Mouse (Mus musculus) adrenal gland, adult 18-20 months (tissue): ENCODE results near the gene Nsd2. TPM values are rescaled to one million over a fixed set of nuclear protein-coding genes. Genes with fewer than 3 reads are reported as not detected.
"Not testable (repeated sequence)": the region's sequence is repeated elsewhere in the genome, so short reads cannot be mapped to it uniquely, and the experiment has no call there.

ENCODE experiments used
- DNase-seq, 2 experiments: peaks; one replicate each; pipeline ENCODE4 v3.0.0; 2021 to 2022; ENCODE audit warnings: low spot score in 2 of 2
- total RNA-seq, 2 experiments: library from RNA; stranded (reverse); gene quantifications; 1 replicate in 1 of 2; 2 replicates in 1 of 2; pipeline ENCODE4 v1.2.3; 2021

Gene Nsd2
- total RNA-seq, 2 experiments from 2014 or later, result 38.0 to 41.2 TPM

DNA sequence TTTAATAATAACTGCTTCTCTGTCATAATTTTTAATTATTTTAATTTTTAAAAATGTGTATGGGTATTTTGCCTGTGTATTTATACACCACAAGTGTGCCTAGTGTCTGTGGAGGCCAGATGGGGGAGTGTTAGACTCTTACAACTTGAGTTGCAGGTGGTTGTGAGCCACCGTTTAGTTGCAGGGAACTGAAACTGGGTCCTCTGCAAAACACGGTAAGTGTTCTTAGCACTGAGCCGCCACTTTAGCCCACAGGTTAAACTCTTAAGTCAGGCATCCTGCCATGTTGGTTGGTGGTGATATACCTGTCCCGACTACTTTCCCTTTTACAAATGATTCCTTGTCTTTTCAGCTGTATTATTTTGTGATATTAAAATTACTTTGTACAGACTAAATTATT lies 22.0 kb downstream of the Nsd2 start:
- DNase-seq, result no peak

DNA sequence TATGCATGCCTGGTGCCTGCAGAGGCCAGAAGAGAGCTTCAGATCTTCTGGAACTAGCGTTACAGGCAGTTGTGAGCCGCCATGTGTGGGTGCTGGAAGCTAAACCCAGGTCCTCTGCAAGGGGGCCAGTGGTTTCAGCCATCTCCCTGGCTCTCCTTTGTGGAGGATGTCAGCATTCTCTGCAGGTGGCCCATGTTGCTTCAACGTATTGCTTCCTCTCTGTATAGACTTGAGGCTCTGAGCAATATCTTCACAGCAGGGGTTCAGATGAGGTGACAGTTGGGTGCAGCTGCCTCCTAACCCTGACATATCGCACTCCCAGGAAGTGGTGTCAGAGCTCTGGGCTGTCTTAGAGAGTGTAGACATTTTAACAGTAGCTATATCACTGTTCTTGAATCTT lies 30.9 kb downstream of the Nsd2 start:
- no peak for DNase-seq

DNA sequence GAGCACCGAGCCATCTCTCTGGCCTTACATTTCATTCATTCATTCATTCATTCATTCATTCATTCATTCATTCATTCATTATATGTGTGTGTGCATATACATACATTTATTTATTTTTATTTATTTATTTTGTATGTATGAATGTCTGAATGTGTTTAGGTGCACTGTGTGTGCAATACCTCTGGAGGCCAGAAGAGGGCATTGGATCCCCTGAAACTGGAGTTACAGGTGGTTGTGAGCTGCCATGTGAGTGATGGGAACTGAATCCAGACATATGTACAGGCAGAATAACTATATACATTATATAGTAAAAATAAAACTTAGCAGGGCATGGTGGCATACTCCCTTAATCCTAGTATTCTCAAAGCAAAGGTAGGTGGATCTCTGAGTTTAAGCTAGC lies 32.6 kb downstream of the Nsd2 start:
- DNase-seq, result no peak

DNA sequence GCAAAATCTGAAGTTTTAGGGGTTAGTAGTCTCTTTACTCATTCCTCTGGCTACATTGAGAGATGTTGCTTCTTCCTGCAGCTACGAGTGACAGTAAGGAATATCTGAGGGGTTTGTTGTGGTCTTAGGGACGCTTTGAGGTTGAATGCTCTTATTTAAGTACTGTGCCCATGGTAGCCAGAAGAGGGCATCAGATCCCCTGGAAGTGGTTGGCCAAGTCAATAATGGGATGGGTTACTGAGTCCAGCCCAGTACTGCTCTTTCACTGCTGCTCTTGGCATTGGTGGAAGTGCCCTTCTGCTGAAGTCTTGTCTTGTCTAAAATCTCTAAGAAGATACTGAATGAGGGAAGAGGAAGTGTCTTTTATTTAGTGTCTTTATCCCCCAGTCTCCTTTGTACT lies 33.5 kb downstream of the Nsd2 start:
- no peak for DNase-seq

DNA sequence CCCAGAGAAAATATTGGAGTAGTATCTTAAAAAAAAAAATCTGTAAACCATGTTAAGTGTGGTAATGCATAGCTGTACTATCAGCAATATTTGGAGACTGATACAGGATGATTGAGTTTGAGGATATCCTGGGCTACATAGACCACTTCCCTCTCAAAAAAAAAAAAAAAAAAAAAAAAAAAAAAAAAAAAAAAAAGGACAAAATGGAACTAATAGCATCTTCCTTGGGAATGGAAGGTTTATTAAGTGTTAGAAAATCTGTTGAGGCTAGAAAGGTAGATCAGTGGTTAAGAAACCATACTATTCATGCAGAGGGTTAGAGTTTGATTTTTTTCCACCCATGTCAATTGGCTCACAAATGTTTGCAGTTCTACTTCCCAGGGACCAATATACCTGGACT lies 37.2 kb downstream of the Nsd2 start:
- no peak for DNase-seq

DNA sequence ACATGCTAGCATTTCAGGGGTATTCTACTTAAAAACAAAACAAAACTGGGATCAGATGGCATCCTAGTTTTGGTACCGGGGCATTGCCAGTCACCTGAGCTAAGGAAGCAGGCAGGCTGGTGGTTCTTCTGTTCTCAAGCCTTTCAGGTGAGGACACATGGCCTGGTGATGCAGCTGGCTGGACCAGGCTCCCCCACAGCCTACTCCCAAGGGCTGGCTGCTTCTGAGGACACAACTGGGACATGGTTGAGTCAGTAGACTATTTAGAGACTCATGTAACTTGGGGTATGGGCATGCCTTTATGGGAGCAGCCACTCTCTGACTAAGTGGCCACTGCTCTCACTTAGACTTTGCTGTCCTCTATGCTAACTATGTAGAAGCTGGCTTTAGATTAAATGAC lies 54.9 kb downstream of the Nsd2 start:
- no peak for DNase-seq

DNA sequence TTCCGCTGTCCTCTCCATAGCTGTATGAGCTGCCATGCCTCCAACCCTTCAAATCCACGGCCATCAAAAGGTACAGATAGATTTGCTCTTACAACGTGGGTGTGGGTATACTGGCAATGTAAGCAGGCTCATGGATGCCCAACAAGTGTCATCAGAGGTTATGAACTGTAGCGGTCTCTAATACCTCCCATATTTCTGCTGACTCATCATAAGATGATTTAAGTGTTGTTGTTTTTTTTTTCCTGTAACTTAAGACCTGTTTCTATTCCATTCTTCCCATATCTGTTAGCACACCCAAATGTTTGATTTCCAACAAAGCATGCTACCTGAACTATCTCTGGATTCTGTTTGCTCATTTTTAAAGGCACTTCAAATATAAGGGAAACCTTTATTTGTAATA lies 60.6 kb downstream of the Nsd2 start:
- no peak for DNase-seq

DNA sequence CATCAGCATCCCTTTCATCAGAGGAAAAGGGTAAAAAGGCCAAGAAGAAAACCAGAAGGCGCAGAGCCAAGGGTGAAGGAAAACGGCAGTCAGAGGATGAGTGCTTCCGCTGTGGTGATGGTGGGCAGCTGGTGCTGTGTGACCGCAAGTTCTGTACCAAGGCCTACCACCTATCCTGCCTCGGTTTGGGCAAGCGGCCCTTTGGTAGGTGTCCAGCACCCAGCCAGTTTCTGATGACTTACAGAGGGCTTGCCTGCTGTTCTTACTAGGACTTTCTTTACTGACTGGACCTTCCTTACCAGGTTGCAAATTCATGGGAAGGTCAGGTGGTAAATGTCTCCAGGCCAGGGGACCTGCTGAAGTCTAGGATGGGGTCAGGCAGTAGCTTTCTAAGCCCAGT lies 72.9 kb downstream of the Nsd2 start:
- no peak for DNase-seq

DNA sequence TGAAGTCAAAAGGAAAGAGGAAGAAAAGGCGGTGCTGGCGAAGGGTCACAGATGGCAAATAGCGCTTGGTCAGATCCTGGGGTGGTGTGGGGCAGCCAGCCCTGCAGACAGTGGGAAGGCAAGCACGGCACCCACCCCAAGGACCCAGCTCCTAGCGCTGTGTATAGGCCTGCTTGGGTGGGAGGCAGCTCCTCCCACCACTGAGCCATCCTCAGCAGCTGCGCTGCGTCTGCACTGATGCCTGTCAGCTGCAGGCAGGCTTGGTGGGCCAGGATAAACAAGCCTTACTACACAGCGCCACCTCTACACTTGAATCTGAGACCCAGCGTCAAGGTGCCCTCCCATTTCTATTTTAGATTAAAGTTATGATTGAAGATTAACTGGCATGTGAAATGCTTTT lies 74.6 kb downstream of the Nsd2 start:
- DNase-seq, result no peak

DNA sequence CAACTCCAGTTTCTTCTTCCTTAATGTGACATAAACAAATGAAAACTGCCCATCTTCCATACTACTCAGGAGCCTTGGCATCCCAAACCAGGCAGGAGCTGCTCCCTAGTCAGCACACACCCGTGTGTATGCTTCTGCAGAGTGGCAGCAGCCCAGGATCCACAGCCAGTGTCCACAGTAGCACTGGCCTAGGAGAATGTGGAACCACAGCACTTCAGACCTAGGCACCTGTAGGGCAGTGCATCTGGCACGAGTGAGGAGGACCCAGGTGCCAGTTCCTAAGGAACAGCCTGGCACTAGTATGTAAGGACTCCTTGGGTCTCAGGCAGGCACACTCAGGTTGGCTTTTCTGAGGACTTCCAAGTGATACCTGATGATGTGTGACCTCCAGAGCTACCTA lies 76.6 kb downstream of the Nsd2 start:
- no peak for DNase-seq

DNA sequence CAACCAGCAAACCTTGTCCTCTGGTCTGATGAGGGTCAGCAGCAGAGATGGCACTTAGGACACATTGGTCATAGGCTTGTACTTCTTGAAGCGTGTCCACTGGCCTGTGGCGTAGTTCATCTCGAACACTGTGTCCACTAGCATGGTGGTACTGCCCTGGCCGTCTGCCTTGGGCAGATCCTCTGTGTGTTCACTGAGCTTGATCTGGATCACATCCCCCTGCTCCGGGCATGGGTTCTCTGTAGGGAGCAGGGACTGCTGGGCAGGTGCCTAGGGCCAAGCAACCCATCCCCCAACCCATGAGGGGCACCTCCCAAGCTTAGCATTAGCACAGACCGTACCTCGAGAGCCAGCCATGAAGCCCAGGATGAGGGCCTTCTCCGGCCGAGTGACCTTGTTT lies 78.1 kb downstream of the Nsd2 start:
- DNase-seq, result no peak

DNA sequence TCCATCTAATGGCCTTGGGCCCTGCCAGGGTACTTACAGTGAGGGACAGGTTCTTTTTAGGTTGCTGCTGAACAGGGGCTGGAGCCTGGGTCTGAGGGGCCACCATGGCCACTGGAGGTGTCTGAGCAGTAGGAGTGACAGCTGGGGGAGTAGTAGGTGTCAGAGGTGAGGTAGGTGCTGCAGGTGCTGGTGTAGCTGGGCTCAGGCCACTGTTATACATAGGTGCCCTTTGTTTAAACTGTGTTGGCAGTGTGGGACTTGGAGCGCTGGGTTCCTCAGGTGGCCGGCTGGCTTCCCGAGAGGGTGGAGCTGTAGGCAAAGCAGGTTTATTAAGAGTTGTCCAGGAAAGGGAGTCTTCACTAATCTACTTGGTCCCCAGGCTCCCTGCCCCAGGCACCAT lies 78.7 kb downstream of the Nsd2 start:
- DNase-seq, result no peak

DNA sequence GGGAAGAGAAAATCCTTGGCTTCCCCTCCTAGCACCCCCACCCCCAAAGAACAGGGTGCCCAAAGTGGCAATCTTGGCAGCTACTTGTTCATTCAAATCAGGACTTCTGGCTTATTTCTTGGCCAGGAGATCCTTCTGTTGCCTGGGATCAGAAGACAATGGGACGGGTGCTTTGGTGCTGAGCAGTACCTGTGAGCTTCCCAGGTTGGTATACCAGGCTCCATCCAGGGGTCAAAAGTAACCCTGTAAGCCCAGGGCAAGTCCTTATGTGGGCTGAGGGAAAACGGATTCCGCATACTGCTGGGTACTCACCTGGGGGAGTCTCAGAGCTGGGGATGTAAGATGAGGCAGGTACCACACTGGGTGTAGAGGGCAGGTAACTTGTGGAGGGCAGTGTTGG lies 79.6 kb downstream of the Nsd2 start:
- DNase-seq, result no peak

DNA sequence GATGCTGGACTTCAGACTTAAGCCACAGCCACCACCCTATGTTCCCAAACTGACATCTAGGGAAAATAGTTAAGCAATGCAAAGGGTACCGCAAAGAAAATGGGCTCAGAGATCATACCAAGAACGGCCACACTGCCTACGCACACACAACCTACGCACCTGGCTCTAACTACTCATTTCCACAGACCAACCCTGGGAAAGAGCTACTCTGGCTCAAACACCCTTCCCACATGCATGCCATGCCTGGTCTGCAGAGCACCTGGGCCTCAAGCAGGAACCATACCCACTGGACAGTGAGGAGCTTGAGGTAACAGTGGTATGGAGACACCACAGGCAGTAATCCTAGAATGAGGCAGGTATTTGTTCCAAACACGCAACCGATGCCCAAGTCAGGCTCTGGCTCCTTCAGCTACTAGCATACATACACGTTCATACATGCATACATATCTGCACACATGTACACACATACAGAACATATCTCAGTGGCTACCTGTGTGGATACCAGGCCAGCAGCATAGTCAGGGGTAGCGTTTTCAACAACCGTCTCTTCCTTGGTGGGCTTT lies 80.3 kb downstream of the Nsd2 start:
- no peak for DNase-seq

DNA sequence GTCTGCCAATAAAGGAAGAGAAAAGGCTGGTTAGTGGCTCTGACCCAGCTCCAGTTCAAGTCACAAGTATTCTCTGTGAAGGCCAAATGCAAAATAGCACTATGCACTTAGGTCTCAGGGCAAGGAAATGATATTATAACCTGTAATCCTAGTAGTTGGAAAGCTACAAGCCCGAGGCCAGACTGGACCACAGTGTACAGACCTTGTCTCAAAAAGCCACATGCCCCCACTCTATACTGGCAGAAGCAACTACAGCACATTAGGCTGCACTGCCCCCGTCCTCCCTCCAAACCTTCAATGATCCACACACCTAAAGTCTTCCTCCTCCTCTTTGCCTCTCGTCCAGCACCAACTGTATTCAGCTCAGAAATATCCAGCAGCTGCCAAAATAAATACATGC lies 80.8 kb downstream of the Nsd2 start:
- no peak for DNase-seq

DNA sequence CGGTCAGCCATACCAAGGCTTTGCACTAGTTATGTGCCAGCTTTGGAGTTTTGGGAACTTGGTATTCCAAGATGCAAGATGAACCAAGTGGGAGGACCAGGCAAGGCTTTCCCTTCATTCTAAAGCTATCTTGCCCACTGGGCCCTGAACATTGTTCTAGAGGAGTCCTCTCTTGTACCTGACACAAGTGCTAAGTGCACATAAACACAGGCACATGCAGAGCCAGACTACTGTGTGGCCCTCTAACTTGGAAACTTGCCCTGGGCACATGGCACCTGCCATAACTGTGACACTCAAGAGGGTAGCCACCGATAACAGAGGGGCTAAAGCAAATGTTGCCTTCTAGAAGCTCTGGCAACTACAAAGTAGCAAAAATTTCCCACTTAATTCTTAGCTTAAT lies 82.2 kb downstream of the Nsd2 start:
- DNase-seq, result no peak

DNA sequence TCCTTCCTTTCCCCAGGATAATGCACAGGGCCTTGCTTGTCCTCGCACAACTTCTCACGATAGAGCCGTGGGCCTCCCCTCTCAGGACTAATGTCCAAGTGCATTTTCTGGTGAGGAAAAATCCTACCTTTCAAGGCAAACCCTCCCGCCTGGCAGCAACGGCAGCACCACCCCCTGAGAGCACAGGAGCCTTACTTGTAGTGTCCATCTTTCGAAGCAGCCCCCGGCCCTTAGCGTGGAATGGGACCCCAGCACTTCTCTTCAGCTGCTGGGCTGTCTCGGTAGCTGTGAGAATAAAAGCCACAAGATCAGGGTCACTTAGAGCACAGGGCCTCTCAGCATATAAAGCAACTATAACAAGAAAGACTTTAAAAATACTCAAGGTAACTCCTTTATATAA lies 82.7 kb downstream of the Nsd2 start:
- DNase-seq, result no peak

DNA sequence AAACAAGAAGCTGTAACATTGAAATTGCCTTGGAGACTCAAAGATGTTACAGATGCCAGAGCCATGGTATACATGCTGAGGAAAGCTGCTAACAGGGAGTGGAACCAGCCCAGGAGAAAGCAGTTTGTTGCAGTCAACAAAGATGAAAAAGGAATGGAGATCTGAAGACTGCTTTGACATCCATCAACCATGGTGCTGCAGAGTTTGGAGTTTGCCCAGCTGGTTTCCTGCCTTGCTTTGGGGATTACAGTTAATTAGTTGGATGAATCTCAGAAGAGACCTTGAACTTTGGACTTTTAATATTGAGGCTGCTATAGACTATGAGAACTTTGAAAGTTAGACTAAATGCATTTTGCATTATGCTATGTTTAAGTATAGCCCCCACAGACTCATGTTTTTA lies 94.5 kb downstream of the Nsd2 start:
- not testable (repeated sequence) for DNase-seq

DNA sequence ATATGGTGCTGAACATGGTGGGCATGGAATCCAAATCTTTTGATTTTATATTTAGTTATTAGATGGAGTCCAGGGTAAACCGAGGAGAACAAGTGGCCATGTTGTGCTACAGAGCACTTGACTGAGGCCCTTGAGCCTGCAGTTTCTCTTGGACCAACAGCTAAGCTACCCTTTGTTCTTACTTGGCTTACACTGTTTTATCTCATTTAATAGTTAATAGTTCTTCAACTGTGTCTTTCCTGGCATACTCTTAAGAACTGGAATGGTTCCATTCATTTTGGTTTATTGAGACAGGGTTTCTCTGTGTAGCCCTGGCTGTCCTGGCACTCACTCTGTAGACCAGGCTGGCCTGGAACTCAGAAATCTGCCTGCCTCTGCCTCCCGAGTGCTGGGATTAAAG lies 96.1 kb downstream of the Nsd2 start:
- DNase-seq, result not testable (repeated sequence)

DNA sequence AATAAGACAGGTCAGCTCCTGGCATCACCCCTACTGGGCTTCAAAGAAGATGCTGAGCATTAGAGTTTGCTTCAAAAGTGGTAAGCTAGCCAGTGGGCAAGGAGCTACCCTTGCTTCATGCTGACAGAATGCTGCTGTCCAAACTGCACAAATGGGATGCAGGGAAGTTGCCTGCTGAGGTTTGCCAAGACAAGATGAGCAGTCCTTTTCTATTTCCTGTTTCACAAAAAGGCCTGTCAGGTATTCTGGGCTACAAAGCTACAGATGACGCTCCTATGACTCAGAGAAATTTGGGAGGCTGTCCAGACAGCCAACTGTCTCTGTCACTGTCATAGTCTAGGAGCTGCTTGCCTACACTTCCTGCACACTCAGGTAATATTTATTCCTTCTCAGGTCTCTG lies 98.9 kb downstream of the Nsd2 start:
- DNase-seq, result no peak

DNA sequence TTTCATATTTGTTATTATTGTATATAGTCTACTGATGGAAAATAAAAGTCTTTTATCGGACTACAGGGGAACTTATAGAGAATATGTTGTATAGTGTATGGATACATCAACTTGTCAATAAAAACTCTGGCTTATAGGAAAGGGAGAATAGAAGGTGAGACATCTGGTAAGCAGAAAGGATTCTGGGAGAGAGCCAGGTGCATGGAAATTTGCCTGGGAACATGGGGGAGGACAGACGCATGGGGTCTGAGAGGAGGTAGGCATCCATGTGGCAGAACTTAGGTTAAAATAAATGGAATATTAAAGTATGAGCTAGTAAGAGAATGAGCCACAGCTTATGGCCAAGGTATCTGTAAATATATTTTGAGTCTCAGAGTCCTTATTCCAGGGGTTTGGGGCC lies 99.5 kb downstream of the Nsd2 start:
- DNase-seq, result no peak

DNA sequence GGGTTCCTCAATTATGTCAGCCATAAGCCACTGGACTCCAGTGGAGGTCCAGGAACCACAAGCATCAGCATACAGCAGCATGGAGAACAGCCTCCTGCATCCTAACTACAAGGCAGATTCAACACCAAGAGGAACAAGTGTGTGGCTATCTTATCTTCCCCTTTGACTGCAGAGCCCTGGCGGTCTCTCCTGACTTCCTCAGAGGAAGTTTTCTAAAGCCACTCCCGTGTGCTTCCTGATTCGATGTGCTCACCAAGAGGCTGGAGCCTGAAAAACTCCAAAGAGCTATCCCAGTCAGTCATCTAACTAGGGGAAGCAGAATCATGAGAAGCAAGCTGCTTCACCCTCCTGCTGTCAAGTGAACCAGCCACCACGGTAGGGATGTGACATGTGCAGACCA lies 100.4 kb downstream of the Nsd2 start:
- no peak for DNase-seq

DNA sequence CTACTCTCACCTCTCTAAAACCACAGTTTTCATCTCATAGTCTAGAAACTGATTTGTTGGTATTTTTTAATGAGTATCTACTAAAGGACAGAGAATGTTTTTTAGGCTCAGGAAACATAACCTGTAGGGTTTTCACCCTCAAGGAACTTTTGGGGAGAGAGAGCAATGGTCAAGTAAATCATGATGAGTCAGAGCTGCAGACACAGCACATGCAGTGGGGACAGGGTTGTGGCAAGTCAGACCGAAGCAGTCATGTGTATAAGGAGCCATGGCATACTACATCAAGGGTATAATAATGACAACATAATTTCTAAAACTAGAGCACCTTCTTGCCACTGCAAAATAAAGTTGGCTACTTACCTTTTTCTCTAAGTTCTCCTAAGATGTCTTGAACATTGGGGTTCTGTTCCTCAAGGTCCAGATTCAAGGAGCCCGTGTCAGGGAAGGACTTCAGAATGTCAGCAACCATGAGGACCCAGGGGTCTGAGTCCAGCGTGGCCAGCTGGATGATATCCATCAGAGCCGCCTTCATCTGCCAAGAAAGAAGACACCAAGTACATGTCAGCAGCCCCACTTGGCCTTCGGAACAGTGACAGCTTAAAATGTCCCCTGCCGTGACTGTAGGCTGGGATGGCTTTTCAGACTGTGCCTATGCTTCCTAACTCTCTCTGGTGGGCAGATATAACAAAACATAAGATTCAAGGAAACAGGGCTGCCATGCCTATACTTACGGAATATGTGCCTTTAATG lies 101.1 kb downstream of the Nsd2 start:
- no peak for DNase-seq
